Mouse (Mus musculus): Measurements from ENCODE around the gene Diaph3.
"Not testable (repeated sequence)": the region's sequence is repeated elsewhere in the genome, so short reads cannot be mapped to it uniquely, and the experiment has no call there.

Gene Diaph3

DNA sequence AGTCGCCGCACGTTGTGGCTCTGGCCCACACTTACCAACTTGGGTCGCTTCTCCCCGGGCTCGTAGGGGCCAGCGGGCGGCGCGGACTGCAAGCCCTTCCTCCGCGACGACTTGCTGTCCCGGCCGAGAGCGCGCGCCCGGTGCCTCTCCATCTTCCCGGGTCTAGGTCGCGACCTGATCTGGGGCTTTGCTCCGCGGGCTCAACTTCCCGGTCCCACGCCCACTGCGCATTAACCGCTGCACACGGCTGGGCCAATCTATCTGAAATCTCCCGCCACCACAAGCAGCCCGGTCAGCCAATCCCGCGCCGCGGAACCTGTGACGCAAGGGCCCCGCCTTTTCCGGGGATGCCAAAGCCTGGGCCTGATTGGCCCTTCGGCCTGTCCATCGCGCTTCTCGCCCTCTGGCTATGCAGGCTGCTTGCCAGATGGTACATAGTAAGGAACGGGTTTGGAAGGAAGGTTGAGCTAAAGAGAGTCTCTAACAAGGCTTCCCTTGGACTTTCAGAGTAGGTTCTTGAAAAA lies at the start of gene Diaph3:
Gene Diaph3, minus strand, starts transcription at position 273 of the 524 bp plus-strand sequence.
- DNase-seq, result peak; percentile 94 to 95

DNA sequence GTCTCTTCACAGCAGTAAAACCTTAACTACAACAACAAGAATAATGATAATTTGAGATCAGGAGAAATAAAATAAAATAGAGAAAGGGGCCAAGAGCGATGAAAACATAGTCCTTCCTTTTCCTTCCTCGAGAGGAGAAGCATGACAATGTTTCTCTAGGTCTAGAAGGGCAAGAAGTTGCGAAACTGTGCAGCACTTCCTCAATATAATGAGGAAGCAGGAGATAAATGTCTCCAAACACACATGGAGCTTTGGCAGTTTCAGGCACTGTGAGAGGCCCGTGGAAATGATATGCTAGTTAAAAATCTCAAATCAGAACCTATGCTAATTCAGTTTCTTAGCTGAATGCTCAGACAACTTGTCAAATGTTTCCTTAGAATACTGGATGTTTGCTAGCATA lies 49.6 kb upstream of the Diaph3 start:
- DNase-seq, result no peak

DNA sequence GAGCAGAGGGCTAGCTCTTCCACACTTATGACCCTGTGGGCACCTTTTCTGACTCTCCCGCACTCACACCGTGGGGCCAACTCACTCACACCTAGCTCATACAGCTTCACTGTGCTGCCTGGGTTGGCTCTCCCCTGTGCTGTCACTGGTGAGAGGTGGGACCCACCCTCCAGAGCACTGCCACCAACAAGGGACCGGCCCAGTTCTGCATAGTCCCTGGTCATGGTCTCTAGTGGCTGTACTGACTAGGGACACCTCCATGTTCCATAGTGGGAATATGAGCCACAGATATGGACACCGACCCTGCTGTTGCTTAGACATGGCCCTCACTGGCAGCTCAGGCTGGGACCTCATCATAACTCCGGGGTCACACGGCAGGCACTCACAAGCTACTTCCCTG lies 30.5 kb upstream of the Diaph3 start:
- DNase-seq, result no peak

DNA sequence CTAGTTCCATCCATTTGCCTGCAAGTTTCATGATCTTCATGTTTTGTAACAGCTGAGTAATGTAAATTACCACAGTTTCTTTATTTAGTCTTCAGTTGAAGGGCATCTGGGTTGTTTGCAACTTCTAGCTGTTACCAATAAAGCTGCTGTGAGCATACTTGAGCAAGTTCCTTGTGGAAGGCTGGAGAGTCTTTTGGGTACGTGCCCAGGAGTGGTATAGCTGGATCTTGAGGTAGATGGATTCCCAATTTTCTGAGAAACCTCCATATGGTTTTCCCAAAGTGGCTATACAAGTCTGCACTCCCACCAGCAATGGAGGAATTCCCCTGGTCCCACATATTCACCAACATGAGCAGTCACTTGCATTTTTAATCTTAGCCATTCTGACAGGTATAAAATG lies 28.1 kb upstream of the Diaph3 start:
- DNase-seq, result no peak

DNA sequence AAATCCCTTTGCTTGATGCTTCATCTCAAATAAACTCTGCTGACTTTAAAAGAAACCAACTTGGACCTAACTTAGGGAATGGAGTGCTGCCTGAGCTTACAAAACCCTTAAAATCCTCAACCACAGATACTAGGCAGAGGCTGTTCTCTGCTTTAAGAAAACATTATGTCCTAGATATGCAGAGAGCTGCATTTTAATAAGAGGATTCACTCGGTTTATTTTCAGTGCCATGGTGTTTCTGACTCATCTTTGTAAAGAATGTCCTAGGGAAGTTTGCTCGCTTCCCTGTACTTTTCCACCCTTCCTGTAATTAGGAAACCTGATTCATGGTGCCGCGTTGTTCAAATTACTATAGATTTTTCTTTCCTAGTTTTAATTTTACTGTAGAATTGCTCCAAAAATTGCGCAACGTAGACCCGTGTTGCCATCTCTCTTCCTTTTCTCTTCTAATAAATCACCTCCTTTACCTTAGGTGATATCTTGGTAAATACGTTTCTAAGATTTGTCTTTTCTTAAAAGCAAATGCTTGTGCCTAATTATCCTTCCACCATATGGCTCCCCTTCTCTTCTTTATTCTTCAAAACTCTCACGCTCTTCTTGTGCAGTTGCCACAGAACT lies 14.7 kb upstream of the Diaph3 start:
- no peak for DNase-seq

DNA sequence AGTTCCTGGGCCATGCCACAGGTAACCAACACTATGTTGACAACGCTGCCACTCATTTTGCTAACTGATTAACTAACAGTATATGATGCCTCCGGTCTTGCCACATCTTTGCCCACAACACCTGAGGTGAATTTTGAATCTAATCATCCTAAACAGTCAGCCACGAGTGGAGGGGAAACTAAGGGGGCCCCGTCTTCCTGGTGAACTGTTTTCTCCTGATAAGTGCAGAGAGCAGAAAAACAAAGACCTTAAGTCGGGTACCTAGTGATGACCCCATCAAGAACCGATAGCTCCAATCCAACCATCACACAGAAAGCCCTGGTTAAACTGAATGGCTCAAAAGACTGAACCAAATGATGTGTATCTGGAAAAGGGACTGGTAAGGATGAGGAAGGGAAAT lies 8.6 kb upstream of the Diaph3 start:
- no peak for DNase-seq

DNA sequence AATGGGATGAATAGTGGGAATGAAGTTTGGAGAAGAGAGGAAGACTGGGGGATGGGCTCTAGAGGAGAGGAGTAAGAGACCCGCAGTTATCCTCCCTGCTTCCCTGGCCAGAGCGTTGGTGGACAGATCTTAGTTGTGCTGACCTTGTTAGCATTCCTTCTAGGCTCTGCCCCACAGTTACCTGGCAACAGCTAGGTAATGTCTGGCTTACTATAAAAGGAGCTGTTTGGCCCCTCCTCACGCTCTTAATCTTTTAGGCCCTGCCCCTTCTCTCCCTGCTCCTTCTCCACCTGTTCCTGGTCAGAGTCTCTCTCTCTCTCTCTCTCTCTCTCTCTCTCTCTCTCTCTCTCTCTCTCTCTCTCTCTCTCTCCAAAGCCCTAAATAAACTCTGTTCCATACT lies 5.7 kb upstream of the Diaph3 start:
- no peak for DNase-seq

DNA sequence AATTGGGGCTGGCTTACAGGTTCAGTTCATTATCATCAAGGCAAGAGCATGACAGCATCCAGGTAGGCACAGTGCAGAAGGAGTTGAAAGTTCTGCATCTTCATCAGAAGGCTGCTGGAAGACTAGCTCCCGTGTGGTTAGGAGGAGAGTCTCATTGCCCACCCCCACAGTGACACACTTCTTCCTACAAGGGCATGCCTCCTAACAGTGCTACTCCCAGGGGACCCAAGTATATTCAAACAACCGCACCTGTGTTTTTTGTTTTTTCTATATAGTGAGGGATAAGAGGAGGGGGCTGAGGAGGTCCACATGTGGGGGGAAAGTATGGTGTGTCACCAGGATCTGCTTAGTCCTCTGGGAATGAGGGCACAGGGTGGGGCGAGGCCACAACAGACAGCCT lies 4.3 kb upstream of the Diaph3 start:
- DNase-seq, result no peak

DNA sequence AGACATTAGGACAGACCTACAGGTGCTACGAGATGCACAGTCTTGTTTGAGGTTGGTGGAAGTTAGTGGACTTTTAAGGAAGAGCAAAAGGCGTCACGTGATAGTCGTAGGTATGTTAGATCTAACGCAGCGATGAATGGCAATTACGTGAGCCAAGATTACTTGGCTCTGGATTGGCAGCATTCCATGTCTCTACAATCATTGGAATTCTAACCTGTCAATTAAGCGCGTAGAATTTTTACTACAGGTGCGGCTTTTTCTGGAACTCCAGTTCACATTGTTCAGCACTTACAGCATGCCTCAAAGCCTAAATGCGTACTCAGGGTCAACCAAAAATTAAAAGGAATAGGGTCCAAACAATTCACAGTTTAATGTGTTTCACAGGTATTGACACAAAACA lies 742 bp upstream of the Diaph3 start:
- DNase-seq, result no peak

DNA sequence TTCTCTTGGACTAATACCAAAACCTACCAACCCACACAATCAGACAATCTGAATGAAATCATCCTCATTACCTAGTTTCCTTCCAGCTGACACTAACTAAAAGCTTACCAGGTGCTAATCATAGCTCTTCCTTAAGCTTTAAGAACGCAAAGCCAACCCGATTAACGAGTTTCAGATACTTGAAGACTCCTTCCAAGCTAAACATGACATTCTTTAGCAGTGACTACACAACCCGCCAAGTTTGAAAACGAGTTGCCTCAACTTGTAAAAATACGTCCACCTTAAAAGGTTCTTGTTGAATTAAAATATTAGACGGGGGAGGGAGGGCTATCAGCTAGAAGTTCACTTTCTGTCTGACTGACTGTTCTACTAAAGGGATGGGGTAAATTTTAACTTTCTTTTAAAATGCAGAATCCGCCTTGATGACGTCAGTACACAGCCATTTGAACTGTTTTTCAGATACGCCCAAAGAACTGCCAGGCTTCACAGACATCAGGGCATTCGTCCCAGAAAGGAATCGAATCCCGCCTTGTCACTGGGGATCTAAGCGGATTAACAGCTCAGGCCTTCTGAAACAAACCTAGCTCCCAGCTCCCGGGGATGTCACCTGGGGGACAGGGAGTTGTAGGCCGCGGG lies 590 bp downstream of the Diaph3 start:
- DNase-seq, result no peak

DNA sequence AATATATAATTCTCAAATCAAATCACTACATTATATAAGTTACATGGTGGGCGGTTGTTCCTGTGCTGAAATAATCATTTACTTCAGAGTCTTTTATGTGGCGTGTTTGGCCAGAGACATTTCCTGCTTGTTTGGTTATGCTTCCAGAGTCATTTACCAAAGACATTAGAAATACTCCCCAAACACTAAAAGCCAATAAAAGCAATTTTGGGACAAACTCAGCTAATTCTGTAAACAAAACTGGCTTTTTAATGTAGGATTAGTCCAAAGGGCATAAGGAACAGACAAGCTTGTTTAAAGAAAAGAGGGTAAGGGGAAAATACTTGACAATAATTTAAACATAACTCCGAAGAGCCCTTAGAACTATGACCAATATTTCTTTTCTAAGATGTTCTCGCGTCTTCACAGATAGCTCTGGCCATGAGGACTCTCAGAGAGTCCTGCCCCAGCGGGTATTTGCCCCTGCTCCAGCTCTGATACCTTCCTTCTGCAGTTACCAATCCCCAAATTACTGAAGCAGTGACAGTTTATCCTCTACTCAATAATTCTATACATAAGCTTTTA lies 14.9 kb downstream of the Diaph3 start:
- DNase-seq, result no peak

DNA sequence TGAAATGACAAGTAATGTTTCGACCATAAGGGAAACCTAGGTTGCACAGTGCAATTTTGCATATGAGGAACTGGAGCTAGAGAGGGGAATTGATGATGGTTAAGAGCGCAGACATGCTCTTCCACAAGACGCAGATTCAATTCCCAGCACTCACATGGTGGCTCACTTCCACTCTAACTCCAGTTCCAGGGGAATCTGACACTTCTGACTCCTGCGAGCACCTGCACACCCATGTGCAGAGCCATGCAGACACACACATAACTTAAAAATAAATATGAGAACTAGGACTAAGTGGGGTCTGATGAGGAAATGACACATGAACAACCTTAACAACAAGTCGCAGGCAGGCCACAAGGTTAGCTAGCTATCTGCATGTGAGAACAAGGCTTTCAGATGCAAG lies 15.5 kb downstream of the Diaph3 start:
- peak; percentile 21 to 25 for DNase-seq

DNA sequence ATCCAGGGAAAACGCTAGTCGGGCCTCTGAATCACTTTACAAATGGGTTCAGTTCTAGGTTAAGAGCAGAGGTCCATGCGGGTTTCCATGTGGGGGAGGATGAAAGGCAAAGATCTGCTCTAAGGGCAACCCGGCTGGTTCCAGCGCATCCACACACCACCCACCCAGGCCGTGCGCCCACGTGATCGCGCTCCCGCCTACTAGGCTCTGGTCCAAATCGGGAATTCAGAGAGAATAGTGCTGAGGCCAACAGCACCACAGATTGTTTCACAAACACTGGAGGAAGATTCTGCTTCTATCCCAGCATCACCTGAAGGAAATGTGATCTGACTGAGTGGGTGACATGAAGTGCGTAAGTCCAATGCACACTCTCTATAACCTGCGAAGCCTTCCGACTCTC lies 17.9 kb downstream of the Diaph3 start:
- no peak for DNase-seq

DNA sequence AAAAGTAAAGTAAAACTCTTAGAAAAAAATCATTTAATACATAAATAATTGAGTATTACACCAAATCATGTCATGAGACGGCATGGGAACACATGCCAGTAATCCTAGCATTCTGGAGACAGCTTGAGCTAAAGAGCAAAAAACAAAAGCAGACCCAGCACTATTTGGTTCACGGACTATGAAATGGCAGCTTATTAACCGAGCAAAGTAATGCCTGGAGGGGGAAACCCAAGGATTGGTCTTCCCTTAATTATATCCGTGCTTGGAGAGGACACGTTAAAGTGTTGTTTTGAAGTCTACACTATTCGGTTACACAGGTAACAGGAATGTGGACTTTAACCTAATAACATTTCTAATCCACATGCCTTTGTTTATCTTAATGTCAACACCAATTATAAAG lies 19.2 kb downstream of the Diaph3 start:
- DNase-seq, result no peak

DNA sequence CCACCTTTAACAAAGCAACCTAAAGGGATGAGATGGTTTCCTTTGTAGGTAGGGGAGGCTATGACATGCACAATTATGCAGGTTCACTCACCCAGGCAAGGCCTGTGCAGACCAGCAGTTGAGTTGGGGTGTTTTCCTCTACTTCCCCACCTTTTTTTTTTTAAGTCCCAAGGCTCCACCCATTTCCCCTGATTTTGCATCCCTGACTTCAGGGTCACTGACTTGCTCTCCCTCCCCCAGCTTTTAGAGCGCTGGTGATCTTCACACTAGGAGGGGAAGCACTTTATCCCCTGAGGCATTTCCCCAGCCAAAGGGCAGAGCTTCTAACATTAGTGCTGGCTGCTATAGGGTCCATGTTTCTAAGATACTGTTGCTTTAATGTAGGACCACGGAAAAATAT lies 30.4 kb downstream of the Diaph3 start:
- no peak for DNase-seq

DNA sequence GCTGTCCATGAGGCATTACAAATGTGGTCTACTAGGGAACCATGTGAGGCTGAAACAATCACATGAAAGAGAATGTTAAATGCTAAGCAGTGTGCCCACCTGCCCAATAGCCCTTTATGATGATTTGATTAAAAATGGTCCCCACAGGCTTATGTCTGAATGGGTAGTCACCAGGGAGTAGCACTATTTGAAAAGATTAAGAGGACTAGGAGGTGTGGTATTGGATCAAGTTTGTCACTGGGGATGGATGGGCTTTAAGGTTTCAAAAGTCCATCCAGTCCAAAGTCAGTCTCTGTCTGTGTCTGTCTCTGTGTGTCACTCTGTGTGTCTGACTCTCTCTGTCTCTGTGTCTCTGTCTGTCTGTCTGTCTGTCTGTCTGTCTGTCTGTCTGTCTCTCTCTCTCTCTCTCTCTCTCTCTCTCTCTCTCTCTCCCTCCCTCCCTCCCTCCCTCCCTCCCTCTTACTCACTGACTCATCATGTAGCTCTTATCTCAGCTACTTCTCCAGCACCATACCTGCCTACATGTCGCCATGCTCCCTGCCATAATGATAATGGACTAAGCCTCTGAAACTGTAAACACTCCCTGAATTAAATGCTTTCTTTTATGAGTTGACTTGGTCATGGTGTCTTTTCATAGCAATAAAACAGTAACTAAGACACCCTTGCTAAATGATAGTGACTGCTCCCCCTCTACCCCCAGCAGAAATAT lies 41.5 kb downstream of the Diaph3 start:
- no peak for DNase-seq

DNA sequence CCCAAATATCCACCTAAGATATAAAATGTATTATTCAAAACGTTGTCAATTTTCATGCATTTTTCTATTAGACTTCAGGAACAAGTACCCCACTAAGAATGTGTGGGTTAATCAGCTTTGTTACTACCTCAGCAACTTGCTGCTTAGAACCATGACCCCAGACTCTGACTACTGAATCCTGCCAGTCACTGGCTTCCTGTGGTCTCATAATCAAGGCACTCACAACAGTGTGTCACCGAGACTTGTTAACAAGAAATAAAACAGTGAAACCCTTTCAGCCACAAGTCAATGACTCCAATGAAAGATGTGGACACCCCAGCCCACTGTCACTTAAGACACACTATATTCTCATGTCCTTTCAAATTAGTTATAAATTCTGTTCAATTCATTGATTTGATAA lies 42.9 kb downstream of the Diaph3 start:
- no peak for DNase-seq

DNA sequence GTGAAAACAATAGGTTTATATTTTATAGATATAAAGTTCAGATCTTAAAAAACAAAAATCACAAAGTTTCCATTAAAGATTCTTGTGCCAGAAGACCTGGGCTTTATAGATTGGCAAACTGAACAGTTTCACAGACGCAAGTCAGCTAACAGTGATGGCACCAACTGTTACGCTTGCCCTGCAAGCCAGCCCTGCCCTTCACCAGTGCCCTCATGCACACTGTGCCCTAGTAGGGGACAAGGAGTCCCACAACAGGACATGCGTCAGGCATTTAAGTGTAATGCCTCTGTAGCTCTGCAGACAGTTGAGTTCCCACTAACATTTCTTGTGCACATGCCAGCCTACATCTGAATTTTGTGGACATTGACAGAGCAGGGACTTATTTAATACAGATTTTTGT lies 49.5 kb downstream of the Diaph3 start:
- no peak for DNase-seq

DNA sequence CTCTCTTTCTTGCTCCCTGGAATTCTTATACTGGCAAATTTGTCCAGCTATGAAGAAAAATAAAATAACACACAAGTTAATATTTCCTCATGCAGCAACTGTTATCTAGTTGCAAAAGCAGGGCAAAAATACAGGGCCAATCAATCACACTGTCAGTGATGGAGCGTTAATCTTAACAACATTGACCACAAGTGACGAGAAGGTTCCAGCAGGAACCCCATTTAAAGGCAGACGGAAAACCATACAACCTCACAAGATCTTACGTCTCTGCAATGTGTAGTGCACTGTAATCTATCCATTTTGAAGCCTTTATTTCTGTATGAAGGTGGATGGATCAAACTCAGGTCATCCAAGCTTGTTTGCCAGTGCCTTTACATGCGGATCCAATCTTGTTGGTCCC lies 49.9 kb downstream of the Diaph3 start:
- no peak for DNase-seq

DNA sequence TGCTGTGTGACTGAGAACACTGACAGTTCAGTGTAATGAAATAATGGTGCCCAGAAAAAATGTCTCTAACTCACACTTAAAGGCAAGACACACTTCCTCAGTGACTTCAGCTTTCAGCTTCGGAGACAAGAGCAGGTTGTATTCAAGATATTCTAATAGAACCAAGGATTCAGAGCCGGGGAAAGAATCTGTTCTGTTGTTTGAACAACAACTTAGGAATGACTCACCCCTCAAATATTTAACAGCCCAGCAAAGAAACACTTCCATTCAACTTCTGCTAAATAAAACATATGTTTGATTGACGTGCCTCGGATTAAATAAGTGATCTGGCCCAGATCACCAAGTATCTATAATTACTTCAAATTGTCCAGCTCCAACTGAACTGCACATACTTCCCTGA lies 52.1 kb downstream of the Diaph3 start:
- no peak for DNase-seq

DNA sequence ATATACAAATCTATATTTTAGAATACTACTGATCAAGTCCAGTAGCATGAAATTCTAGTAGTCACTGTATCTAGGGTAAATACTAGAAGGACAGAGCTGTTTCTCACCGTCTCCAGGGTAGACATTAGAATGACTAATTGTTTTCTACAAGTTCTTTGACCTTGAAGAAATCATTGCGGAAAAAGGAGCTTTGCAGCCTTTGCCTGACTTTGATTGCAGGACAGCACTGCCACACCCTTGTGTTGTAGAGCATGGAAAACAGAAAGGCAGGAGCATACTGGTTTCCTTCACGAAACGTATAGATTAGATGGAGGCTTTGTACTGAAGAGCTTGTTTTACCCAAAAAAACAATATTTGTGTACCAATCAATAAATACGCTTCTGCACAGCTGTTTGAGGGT lies 52.6 kb downstream of the Diaph3 start:
- DNase-seq, result no peak

DNA sequence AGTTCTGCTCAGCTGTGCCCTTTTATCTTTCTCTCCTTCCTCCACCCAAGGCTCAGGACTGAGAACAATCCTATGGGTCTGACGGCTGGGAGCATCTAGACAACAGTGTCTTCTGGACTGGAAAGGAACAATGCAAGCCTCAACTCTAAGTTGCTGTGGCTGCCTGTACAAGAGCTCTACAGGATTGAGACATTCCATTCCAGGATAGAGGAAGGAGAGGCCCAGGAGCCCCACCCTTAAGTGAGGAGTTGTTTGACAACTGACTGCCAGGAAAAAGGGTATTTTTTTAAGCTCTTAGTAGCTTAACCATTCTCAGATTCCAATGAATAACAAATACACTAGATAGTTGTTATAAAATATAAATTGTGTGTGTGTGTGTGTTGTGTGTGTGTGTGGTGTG lies 53.0 kb downstream of the Diaph3 start:
- no peak for DNase-seq

DNA sequence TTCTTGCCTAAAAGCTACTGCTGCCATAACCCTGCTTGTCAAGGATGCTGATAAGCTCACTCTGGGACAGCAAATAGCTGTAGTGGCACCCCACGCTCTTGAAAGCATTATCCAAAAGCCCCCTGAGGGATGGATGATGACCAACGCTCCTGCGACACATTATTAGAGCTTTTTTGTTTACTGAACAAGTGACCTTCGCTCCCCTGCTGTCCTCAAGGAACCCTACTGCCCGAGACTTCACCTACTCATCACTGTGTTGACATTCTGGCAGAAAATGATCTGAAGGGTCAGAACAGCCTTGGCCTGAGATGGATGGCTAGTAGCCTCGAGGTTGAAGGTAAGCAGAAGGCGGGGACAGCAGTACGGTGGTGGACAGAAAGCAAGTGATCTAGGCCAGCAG lies 56.1 kb downstream of the Diaph3 start:
- DNase-seq, result not testable (repeated sequence)

DNA sequence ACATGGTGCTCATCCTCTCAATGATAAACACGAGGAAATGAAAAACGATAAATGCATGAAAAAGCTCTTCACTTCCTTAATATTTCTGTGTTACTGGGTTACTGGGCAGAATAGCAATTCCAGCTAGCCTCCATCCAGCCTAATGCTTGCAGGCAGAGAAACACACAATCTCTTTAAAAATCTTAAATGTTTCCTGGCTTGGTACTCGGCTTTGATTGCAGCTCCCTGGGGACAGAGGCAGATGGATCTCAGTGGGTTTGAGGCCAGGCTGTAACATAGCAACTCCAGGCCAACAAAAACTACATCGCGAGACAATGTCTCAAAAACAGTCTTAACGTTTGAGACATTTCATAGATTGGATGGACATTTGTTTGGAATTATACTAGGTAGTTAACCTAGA lies 57.1 kb downstream of the Diaph3 start:
- no peak for DNase-seq

Measured in B cell, adult 2 months (primary cell).